10 mouse cellular contexts compared by ENCODE assay signal in the genomic region with DNA sequence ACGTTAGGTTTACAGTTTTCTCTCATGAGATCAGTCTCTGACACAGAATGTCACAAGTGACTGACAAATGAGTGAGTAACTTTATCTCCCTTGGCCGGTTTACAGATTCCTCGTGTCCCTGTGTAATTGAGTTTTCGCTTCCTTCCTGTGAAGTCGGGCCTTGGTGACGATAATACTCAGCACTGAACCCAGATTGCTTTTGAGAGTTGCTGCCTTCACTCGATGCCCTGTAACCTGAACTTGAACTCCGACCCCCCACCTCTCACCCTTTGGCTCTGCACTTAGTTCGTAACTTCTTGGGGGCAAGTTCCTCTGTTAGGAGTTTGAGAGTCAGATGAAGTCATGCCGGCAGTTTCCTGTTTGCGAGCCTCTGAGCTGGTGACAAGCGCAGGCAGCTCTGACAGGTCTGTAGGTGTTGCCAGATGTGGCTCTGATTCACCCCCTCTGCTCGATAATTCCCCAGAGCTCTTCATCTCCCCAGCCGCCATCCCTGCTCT.
DNase-seq lines count a peak whose midpoint lies in the region; ATAC-seq and TF ChIP-seq lines count a peak whose summit lies in the region.
"Had no signal": no experiment of that assay in that cellular context is flagged by ENCODE, and none has a peak within 500 bp of the region (broad histone marks: within the 10 kb centered on the region; RNA-seq: fewer than 3 reads in every experiment).

No protein-coding gene starts in this region.

- TF ChIP-seq CTCF in gastrocnemius, adult 2 months (IDR thresholded peaks at IDR 0.05): no peak
- TF ChIP-seq CTCF in left cerebral cortex, adult 2 months (IDR thresholded peaks at IDR 0.05): no peak

- H3K36me3 ChIP-seq in heart, embryonic 12.5 days: no peaks in the 10 kb centered on the region
- H3K36me3 ChIP-seq in hindbrain, embryonic 16.5 days (ENCODE audit: control insufficient read depth, insufficient read depth, low read length): no peaks in the 10 kb centered on the region
- H3K36me3 ChIP-seq: G1E had no signal

- H3K9ac ChIP-seq in heart, embryonic 12.5 days: no peak overlapping the region
- no peak overlapping the region for H3K9ac ChIP-seq in hindbrain, embryonic 16.5 days (ENCODE audit: low read depth, low read length)

- peaks cover 86% of the 10 kb centered on the region for H3K4me1 ChIP-seq in heart, embryonic 12.5 days (replicated peaks)
- H3K4me1 ChIP-seq in hindbrain, embryonic 16.5 days (ENCODE audit: control insufficient read depth, insufficient read depth, low read depth, low read length): peaks cover 40% of the 10 kb centered on the region

- no peaks in the 10 kb centered on the region for H3K9me3 ChIP-seq in heart, embryonic 12.5 days (replicated peaks)
- no peaks in the 10 kb centered on the region for H3K9me3 ChIP-seq in hindbrain, embryonic 16.5 days (ENCODE audit: control insufficient read depth, low read length)
- H3K9me3 ChIP-seq: G1E had no signal

- intact Hi-C loops in gastrocnemius, adult 2 months (cut with DNase I): no loop called here
- intact Hi-C loops in left cerebral cortex, adult 2 months (cut with DNase I): no loop called here

- peak overlapping the region; percentile 14; the same call in 1 of the 2 replicates for H3K4me3 ChIP-seq in gastrocnemius, adult 2 months
- H3K4me3 ChIP-seq in heart, embryonic 12.5 days: no peak overlapping the region
- no peak overlapping the region for H3K4me3 ChIP-seq in hindbrain, embryonic 16.5 days (ENCODE audit: low read length)
- no peak overlapping the region for H3K4me3 ChIP-seq in left cerebral cortex, adult 2 months
- H3K4me3 ChIP-seq: myocyte had no signal

- 8% methylated on average over 14 of the region's 14 CpGs for WGBS in heart, embryonic 12.5 days
- 71% methylated on average over 14 of the region's 14 CpGs for WGBS in hindbrain, embryonic 16.5 days

- peak overlapping the region; percentile 45 for H3K4me2 ChIP-seq in heart, embryonic 12.5 days
- no peak overlapping the region for H3K4me2 ChIP-seq in hindbrain, embryonic 16.5 days (ENCODE audit: low read length)

- no peaks in the 10 kb centered on the region for H3K27me3 ChIP-seq in heart, embryonic 12.5 days (replicated peaks)
- no peaks in the 10 kb centered on the region for H3K27me3 ChIP-seq in hindbrain, embryonic 16.5 days (replicated peaks; ENCODE audit: control insufficient read depth, insufficient read depth, low read length)

- H3K27ac ChIP-seq in gastrocnemius, adult 2 months: no peak overlapping the region; the same call in 1 of the 2 replicates
- peak overlapping the region; percentile 71 for H3K27ac ChIP-seq in heart, embryonic 12.5 days (ENCODE audit: poor library complexity, severe bottlenecking)
- H3K27ac ChIP-seq in hindbrain, embryonic 16.5 days (ENCODE audit: low read depth, low read length): no peak overlapping the region
- H3K27ac ChIP-seq in left cerebral cortex, adult 2 months: no peak overlapping the region

- ATAC-seq in heart, embryonic 12.5 days (ENCODE audit: insufficient number of reproducible peaks, low FRiP score): peak; percentile 22
- peak; percentile 52 for ATAC-seq in megakaryocyte progenitor cell, adult 5-6 weeks (replicated peaks; ENCODE audit: poor library complexity)
- ATAC-seq in hindbrain, embryonic 16.5 days: no peak

- DNase-seq in gastrocnemius, adult 2 months: no peak
- no peak for DNase-seq in gastrocnemius, postnatal 10 days
- peak; percentile 86 for DNase-seq in CD4-positive, CD25-positive, alpha-beta regulatory T cell, adult 2 months (ENCODE audit: low read depth, low spot score)
- DNase-seq in cerebellum, postnatal 36 days: no peak
- DNase-seq in left cerebral cortex, adult 2 months (ENCODE audit: extremely low spot score in 1 of 2, low spot score in 2 of 2): no peak
